Mouse (Mus musculus): ENCODE measurements around the gene Slf2. TPM values are rescaled to one million over a fixed set of nuclear protein-coding genes. Genes with fewer than 3 reads are reported as not detected.

Slf2 gene
- total and polyA plus RNA-seq, 3 experiments, result 44.1 to 79.7 (median 79.5) TPM

GRCm38 (mm10) chr19:44921466-44922139 lies 9.3 kb upstream of the Slf2 start:
- no peak for TF ChIP-seq GATA2 (IDR thresholded peaks at IDR 0.05; ENCODE audit: borderline replicate concordance, low read depth, low read length)
- no peak for TF ChIP-seq CTCF (IDR thresholded peaks at IDR 0.05; ENCODE audit: low read depth, low read length)
- no peak for TF ChIP-seq GATA1 (IDR thresholded peaks at IDR 0.05; ENCODE audit: borderline replicate concordance, low read length)
- TF ChIP-seq POLR2AphosphoS5 (IDR thresholded peaks at IDR 0.05; ENCODE audit: insufficient replicate concordance, low read depth, low read length), result no peak
- no peak for TF ChIP-seq TAL1 (conservative IDR thresholded peaks at IDR 0.05; ENCODE audit: low read depth, low read length)
- Histone ChIP-seq H3K27me3 (ENCODE audit: insufficient read depth, low read length) (peaks cover 36% of the 10 kb centered on the region), H3K36me3 (replicated peaks) (no peaks in the 10 kb centered on the region), H3K4me3 (ENCODE audit: low read depth, low read length) (no peak overlapping the region), H3K4me1 (ENCODE audit: insufficient read depth, low read depth, low read length) (no peaks in the 10 kb centered on the region), H3K9me3 (replicated peaks) (no peaks in the 10 kb centered on the region)
- DNase-seq (ENCODE audit: low spot score) (no peak), ATAC-seq (ENCODE audit: extremely low read depth, insufficient number of reproducible peaks, low FRiP score, poor library complexity, severe bottlenecking) (no peak)

- H3K9me3 ChIP-seq (replicated peaks), result no peaks in the 10 kb centered on the region
- TF ChIP-seq TAL1 (conservative IDR thresholded peaks at IDR 0.05; ENCODE audit: low read depth, low read length) (no peak), POLR2AphosphoS5 (IDR thresholded peaks at IDR 0.05; ENCODE audit: insufficient replicate concordance, low read depth, low read length) (no peak), CTCF (IDR thresholded peaks at IDR 0.05; ENCODE audit: low read depth, low read length) (no peak), GATA1 (IDR thresholded peaks at IDR 0.05; ENCODE audit: borderline replicate concordance, low read length) (no peak), GATA2 (IDR thresholded peaks at IDR 0.05; ENCODE audit: borderline replicate concordance, low read depth, low read length) (no peak)
- no peaks in the 10 kb centered on the region for H3K36me3 ChIP-seq (replicated peaks)
- DNase-seq (ENCODE audit: low spot score) (no peak), ATAC-seq (ENCODE audit: extremely low read depth, insufficient number of reproducible peaks, low FRiP score, poor library complexity, severe bottlenecking) (no peak)
- peaks cover 33% of the 10 kb centered on the region for H3K27me3 ChIP-seq (ENCODE audit: insufficient read depth, low read length)
- H3K4me3 ChIP-seq (ENCODE audit: low read depth, low read length), result no peak overlapping the region
- no peaks in the 10 kb centered on the region; the same call in 1 of the 2 replicates for H3K4me1 ChIP-seq (ENCODE audit: insufficient read depth, low read depth, low read length)
Observed at GRCm38 (mm10) chr19:44922521-44922920, 8.4 kb upstream of the Slf2 start.

- H3K27me3 ChIP-seq (ENCODE audit: insufficient read depth, low read length), result peaks cover 36% of the 10 kb centered on the region
- H3K9me3 ChIP-seq (replicated peaks), result no peaks in the 10 kb centered on the region
- H3K4me1 ChIP-seq (ENCODE audit: insufficient read depth, low read depth, low read length), result peaks cover 11% of the 10 kb centered on the region; the same call in 1 of the 2 replicates
- H3K4me3 ChIP-seq (ENCODE audit: low read depth, low read length), result no peak overlapping the region
- TF ChIP-seq GATA2 (IDR thresholded peaks at IDR 0.05; ENCODE audit: borderline replicate concordance, low read depth, low read length), result no peak
- no peak for TF ChIP-seq TAL1 (conservative IDR thresholded peaks at IDR 0.05; ENCODE audit: low read depth, low read length)
- TF ChIP-seq CTCF (IDR thresholded peaks at IDR 0.05; ENCODE audit: low read depth, low read length), result no peak
- no peak for TF ChIP-seq POLR2AphosphoS5 (IDR thresholded peaks at IDR 0.05; ENCODE audit: insufficient replicate concordance, low read depth, low read length)
- no peak for TF ChIP-seq GATA1 (IDR thresholded peaks at IDR 0.05; ENCODE audit: borderline replicate concordance, low read length)
- H3K36me3 ChIP-seq (replicated peaks), result no peaks in the 10 kb centered on the region
- DNase-seq (ENCODE audit: low spot score), result no peak
- no peak for ATAC-seq (ENCODE audit: extremely low read depth, insufficient number of reproducible peaks, low FRiP score, poor library complexity, severe bottlenecking)
Observed at GRCm38 (mm10) chr19:44924699-44925098, 6.3 kb upstream of the Slf2 start.

GRCm38 (mm10) chr19:44926781-44927180 lies 4.2 kb upstream of the Slf2 start:
- peaks cover 13% of the 10 kb centered on the region; the same call in 1 of the 2 replicates for H3K4me1 ChIP-seq (ENCODE audit: insufficient read depth, low read depth, low read length)
- no peaks in the 10 kb centered on the region for H3K36me3 ChIP-seq (replicated peaks)
- peaks cover 25% of the 10 kb centered on the region for H3K27me3 ChIP-seq (ENCODE audit: insufficient read depth, low read length)
- no peaks in the 10 kb centered on the region for H3K9me3 ChIP-seq (replicated peaks)
- ATAC-seq (ENCODE audit: extremely low read depth, insufficient number of reproducible peaks, low FRiP score, poor library complexity, severe bottlenecking) (no peak), DNase-seq (ENCODE audit: low spot score) (no peak)
- TF ChIP-seq GATA2 (IDR thresholded peaks at IDR 0.05; ENCODE audit: borderline replicate concordance, low read depth, low read length) (no peak), GATA1 (IDR thresholded peaks at IDR 0.05; ENCODE audit: borderline replicate concordance, low read length) (no peak), CTCF (IDR thresholded peaks at IDR 0.05; ENCODE audit: low read depth, low read length) (no peak), TAL1 (conservative IDR thresholded peaks at IDR 0.05; ENCODE audit: low read depth, low read length) (no peak), POLR2AphosphoS5 (IDR thresholded peaks at IDR 0.05; ENCODE audit: insufficient replicate concordance, low read depth, low read length) (no peak)
- no peak overlapping the region for H3K4me3 ChIP-seq (ENCODE audit: low read depth, low read length)

GRCm38 (mm10) chr19:44927250-44927649 lies 3.7 kb upstream of the Slf2 start:
- ATAC-seq (ENCODE audit: extremely low read depth, insufficient number of reproducible peaks, low FRiP score, poor library complexity, severe bottlenecking) (no peak), DNase-seq (ENCODE audit: low spot score) (no peak)
- Histone ChIP-seq H3K36me3 (replicated peaks) (no peaks in the 10 kb centered on the region), H3K9me3 (replicated peaks) (no peaks in the 10 kb centered on the region), H3K27me3 (ENCODE audit: insufficient read depth, low read length) (peaks cover 25% of the 10 kb centered on the region), H3K4me1 (ENCODE audit: insufficient read depth, low read depth, low read length) (peaks cover 13% of the 10 kb centered on the region; the same call in 1 of the 2 replicates), H3K4me3 (ENCODE audit: low read depth, low read length) (no peak overlapping the region)
- TF ChIP-seq GATA1 (IDR thresholded peaks at IDR 0.05; ENCODE audit: borderline replicate concordance, low read length), result no peak
- TF ChIP-seq CTCF (IDR thresholded peaks at IDR 0.05; ENCODE audit: low read depth, low read length), result no peak

GRCm38 (mm10) chr19:44928185-44928584 lies 2.8 kb upstream of the Slf2 start:
- H3K4me1 ChIP-seq (ENCODE audit: insufficient read depth, low read depth, low read length), result peaks cover 19% of the 10 kb centered on the region
- H3K36me3 ChIP-seq (replicated peaks), result peaks cover 4% of the 10 kb centered on the region
- DNase-seq (ENCODE audit: low spot score) (no peak), ATAC-seq (ENCODE audit: extremely low read depth, insufficient number of reproducible peaks, low FRiP score, poor library complexity, severe bottlenecking) (no peak)
- H3K4me3 ChIP-seq (ENCODE audit: low read depth, low read length), result no peak overlapping the region
- TF ChIP-seq TAL1 (conservative IDR thresholded peaks at IDR 0.05; ENCODE audit: low read depth, low read length) (no peak), CTCF (IDR thresholded peaks at IDR 0.05; ENCODE audit: low read depth, low read length) (no peak), POLR2AphosphoS5 (IDR thresholded peaks at IDR 0.05; ENCODE audit: insufficient replicate concordance, low read depth, low read length) (no peak), GATA1 (IDR thresholded peaks at IDR 0.05; ENCODE audit: borderline replicate concordance, low read length) (no peak), GATA2 (IDR thresholded peaks at IDR 0.05; ENCODE audit: borderline replicate concordance, low read depth, low read length) (no peak)
- peaks cover 19% of the 10 kb centered on the region for H3K27me3 ChIP-seq (ENCODE audit: insufficient read depth, low read length)
- no peaks in the 10 kb centered on the region for H3K9me3 ChIP-seq (replicated peaks)
